Mouse (Mus musculus) embryo, embryonic 11.5 days (tissue): ENCODE data around the gene Cxcr5.

Experiments
- DNase-seq: peaks from one replicate; pipeline ENCODE4 v3.0.0-alpha.2; 2012; ENCODE audit warnings: low read depth, low spot score

The Cxcr5 gene

DNA sequence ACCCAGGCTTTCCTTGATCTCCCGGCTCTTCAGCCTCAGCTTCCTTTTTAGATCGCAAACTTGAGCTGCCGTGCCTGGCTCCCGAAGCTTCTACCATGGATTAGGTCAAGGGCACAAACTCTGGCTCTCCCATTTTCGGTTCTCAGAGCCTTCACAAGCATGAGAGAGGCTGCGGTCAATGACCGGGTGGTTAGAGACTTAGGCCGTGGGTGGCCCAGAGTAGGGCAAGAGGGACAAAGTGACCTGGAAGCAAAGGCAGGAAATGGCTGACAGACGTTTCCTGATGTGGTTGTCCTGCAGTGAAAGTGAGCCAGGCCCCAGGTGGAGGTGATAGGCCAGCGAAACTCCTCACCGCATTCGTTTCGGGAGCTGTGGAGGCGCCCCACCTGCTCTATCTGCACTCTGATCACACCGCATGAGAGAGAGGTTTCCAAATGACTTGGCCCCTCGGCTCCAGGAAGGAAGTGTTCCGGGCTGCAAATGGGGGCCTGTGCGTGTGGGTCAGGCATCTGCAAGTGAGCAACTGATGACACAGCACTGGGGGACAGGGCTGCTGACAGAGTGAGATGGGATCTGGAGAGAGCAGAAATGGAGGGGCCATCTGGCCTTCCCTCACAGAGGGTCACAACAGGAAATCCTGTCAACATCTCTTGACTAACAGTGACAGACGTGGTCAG, 23.9 kb downstream of the Cxcr5 start:
- DNase-seq, result no peak

DNA sequence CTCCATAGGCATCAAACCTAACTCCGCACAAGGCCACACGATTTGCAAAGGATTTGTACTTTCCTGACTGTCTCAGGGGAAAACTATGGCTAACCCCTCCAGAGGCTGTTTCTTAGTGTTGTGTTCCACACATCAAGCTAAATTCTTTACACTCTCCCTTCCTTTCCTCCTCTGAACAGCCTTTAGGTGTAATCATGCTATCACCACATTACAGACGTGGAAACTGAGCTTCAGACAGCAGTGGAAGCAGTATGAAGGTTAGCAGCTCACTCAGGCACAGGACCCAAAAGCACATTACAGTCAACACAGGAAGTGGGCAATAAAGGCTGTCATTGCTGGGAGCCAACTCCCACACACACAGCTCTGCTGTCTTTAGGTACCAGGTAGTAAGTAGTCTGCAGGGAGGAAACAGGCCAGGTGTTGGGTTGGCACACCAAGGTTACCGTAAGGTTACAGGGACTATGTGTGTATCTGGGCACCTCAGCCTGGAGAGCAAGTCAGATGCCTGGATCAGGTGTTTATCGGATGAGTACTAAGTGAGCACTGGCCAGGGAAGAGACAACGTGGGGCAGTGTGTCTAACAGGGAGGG, 28.6 kb downstream of the Cxcr5 start:
- DNase-seq, result no peak

DNA sequence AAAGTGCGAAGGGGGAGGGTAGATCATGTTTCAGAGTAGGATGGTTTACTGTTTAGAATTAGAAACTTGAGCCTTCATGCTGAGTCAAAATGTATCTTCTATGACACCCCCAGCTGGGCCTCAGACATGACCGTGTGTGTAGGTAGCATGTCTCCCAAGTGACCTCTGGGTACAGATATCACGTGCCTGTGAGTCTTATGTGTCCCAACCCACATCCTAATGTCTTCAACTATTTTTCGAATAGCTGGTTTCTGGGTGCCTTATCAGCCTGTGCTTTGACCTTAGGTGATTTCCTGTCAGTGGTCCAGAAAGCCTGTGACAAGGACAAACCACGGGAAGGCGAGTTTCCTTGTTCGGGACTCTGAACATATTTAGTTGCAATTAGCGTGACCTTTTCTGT, 33.3 kb downstream of the Cxcr5 start:
- DNase-seq, result no peak

DNA sequence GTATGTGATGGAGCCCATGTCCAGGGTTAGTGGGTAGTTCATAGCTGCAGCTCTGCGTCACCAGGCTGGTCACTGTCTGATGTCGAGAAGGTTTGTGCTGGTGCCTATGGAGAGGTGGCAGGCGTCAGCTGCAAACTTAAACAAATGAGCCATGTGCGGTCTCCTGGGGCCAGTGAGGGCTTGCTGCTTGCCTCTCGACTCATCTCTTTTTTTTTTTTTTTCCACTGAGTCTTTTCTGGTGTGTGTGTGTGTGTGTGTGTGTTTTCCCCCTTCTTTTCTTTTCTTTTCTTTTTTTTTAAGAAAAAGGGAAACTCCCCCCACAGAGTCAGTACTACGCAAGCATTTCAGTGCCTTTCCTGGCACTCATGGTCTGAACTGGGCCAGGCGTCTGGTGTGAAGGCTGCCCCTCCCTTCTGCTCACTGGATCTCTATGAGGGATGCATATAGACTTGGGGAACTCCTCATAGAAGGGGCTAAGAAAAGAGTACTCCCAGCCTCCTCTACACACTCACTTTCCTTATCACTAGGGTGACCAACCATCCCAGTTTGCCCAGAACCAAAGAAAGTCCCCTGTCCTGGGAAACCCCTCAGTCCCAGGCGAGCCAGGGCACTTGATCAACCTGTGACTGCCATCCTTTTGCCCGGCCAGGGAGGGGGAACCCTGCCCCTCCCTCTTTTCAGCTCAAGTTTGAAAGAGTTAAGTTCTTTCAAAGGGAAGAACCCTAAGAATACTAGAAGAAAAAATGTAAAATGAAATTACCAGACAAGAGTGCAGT, 35.2 kb downstream of the Cxcr5 start:
- no peak for DNase-seq

DNA sequence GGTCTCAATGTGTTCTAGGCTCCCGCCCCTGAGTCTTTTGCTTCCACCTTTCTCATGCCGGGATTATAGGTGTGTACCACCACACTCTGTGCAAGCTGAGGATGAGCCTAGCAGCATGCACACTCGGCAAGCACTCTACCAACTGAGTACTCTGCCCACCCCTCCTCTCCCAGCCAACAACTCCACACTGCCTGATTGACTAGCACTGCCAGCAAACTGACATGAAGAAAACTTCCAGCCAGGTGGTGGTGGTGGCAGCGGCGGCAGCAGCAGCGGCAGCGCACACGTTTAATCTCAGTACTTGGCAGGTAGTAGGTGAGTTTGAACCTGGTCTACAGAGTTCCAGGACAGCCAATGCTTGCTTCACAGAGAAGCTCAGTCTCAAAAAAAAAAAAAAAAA, 36.1 kb downstream of the Cxcr5 start:
- DNase-seq, result no peak

DNA sequence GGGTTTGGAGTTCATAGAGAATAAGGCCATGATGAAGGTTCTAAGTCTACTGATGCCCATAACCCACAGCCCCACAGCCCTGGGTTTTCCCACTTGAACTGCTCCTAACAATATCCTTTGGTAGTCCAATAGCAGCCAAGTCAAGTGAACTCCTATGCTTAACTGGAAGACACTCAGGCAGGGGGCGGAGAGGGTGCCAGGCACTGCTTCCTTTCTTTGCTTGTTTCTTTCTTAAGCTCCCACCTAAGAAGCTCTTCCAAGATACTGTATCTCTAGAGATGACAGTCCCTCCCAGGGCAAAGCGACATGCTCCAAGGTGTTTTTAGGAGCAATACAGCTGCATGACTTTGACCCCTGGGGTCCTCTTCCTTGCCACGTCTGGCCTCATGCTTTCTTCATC, 36.7 kb downstream of the Cxcr5 start:
- DNase-seq, result no peak

DNA sequence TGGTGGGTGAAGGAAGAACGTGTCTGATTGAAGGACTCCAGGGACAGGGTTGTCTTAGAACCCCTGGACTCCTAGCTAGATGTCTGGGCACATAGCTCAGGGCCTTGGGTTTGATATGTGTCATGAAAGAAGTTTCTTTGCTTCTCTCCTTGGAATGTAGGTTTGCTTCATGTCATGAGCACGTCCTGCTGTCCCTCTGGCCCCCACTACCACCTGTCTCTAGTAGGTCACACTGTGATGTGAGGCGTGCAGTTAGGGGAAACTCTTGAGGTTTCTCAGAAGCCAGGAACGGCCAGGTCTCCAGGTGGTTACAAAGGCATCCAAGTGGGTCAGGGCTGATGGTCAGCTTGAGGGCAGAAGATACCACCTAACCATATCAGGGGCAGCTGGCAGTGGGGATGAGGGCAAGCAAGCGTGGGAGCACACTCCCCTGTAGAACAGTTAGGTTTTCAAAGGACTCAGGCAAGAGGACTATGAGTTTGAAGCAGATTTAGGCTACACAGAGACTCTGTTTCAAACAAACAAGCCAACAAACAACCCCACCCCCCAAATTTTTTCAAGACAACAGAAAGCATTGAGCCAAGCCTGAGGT, 37.3 kb downstream of the Cxcr5 start:
- DNase-seq, result no peak

DNA sequence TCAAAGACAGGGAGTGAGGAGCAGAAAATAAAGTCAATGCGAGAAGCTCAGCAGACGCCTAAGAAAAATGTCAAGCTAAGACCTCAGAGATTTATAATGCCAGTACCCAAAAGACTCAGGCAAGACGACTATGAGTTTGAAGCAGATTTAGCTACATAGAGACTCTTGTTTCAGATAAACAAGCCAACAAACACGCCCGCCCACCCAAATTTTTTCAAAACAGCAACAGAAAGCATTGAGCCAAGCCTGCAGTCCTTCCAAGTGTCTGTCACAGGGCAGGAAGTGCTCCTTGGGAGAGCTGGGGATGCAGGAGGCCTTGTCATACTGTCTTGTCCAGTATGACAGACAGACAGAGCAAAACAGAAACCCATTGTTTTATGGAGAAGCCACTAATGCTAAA, 38.0 kb downstream of the Cxcr5 start:
- DNase-seq, result no peak

DNA sequence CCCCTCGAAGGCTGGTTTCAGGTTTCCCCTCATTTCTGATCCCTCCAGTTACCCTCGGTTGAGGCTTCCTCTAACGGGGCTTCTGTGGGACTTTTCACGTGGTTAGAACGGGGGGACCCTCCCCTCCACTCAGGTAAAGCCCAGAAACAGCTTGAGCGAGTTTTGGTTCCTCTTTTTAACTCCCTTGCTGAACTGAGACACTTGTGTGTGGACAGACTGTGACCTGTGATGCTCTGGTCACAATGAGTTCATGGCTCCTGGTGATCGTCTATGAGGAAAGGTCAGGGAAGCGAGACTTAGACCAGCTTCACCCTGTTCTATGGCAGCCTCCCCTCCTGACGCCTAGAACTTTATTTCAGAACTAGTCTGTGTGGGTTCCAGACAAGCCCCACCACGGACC, 39.8 kb downstream of the Cxcr5 start:
- no peak for DNase-seq

DNA sequence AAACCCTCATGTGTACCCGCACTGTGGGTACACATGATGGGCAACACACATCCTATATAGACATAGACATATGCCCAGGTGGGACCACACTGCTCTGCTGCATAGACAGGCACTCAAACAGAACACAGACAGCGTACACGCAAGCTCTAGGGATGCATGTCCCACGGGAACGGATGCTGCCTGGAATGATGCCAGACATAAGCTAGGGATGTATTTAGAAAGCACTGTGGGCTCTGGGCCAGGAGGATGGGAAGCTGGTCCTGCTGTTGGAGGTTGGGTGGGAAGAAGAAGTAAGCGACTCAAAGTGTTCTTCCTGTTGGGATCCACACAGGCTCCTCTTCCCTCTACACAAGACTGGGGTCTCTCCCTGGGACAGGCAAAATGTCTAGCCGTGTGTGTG, 43.6 kb downstream of the Cxcr5 start:
- no peak for DNase-seq

DNA sequence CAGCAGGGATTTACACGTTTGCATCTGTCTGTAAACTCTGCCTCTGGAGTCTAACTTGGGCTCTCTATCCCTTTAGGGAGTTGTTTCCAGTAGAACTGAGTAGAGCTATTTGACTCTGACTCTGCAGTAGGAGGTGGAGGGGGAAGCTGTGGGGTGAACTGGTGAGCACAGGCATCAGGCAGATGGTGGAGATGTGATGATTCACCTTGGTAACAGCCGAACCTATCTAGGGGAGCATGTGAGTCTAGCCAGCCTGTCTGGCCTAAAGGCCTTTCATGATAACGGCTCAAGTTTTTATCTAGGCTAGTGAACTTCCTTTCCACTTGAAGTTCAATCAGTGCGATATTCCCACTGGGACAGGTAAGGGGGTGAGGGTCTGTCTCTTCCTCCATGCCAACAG, 44.3 kb downstream of the Cxcr5 start:
- no peak for DNase-seq

DNA sequence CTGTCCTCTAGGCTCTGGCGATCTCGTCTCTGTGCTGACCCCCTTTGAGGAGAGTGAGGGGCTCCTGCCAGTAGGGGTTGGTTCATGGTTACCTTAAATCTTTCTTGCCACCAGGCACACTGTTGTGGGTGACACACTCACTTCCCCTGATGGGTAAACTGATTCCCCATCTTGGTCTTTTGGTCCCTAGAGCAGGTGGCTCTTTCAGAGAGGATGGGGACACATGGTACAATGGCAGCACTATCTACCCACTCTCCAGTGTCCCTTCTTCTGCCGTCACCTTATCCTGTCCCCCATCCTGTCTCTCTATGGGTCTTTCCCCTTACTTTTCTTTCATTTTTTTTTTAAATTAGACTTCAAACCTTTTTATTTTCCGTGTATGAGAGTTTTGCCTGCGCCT, 45.8 kb downstream of the Cxcr5 start:
- DNase-seq, result no peak

DNA sequence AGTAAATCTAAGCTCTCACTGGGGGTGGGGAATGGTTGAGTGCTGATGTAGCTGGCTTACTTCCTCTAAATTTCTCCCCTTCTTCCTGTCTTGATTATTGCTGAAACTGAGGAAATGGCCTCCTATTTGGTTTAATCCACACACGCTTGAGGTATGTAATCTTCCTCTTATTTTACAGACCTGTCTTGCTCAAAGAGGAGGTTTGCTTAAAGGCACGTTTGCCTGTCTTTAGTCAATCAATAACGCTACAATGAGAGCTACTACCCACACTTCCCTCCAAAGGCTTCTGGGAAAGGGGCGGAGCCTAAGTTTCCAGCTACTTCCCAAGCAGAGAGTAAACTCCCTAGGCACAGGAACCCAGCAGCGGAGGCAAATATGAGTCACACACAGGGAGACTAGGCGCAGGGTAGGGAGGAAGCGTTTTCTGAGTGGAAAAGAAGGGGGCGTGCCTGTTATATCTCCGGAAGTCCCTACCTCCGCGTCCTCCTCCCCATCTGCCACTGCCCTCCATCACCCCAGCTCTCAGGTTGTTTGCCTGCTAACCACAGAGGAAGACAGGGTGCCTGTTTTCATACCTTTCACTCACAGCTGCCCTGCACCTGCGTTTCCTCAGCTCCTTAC, 46.4 kb downstream of the Cxcr5 start:
- no peak for DNase-seq

DNA sequence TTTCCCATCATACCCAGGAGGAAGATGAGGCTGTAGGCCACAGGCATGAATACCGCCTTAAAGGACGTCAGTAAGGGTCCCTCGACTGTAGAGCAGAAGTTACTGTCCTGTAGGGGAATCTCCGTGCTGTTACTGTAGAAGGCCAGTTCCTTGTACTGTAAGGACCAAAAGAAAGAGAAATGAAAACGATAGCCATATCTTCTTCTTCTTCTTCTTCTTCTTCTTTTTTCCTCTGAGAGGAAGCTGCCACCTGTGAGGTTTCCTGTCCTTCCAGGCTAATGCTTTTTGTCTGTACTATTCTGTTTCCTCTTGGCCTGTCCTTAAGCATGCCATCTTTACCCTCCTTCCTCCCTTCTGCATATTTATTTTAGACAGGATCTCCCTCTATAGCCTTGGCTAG, 47.5 kb downstream of the Cxcr5 start:
- DNase-seq, result no peak

DNA sequence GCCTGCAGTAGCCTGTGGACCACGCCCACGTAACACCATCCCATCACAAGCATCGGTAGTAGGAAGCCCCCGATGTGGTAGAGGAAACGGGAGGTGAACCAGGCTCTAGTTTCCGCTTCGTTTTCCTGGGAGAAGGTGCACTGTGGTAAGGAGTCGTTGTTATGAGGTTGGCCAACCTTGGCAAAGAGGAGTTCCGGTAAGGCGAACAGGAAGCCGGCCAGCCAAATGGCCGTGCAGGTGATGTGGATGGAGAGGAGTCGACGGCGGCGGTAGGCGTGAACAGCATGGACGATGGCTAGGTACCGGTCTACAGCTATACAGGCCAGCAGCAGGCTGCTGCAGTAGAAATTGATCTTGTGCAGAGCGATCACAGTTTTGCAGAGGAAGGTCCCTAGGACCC, 48.1 kb downstream of the Cxcr5 start:
- DNase-seq, result no peak

DNA sequence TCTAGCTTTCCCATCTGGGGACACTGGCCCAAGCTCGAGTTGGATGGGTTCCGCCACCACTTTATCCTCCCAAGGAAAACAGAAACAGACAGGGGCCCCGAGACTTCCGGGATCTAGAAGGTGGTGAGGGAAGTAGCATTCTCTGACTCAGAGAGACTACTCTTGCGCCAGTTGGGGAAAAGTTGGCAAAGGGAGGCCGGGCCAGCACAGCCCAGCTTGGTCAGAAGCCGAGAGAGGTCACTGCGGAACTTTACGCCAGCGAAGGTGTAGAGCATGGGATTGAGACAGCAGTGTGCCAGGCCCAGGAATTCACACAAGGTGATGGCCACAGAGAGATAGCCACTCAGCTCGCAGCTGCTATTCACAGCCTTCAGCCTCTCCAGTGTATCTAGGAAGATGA, 48.6 kb downstream of the Cxcr5 start:
- no peak for DNase-seq

DNA sequence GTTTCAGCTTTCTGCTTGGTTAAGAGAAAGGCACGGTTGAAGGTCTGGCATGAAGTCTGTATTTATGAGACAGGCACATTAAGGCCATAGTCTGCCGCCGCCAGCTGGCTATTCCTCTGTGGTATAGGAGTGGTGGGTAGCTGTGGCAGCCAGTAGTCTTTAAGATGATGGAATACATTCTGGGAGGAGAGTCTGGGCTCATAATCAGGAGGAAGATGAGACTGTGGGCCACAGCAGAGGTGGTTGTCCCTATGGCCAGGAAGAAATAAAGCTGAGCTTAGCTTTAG, 49.0 kb downstream of the Cxcr5 start:
- no peak for DNase-seq

DNA sequence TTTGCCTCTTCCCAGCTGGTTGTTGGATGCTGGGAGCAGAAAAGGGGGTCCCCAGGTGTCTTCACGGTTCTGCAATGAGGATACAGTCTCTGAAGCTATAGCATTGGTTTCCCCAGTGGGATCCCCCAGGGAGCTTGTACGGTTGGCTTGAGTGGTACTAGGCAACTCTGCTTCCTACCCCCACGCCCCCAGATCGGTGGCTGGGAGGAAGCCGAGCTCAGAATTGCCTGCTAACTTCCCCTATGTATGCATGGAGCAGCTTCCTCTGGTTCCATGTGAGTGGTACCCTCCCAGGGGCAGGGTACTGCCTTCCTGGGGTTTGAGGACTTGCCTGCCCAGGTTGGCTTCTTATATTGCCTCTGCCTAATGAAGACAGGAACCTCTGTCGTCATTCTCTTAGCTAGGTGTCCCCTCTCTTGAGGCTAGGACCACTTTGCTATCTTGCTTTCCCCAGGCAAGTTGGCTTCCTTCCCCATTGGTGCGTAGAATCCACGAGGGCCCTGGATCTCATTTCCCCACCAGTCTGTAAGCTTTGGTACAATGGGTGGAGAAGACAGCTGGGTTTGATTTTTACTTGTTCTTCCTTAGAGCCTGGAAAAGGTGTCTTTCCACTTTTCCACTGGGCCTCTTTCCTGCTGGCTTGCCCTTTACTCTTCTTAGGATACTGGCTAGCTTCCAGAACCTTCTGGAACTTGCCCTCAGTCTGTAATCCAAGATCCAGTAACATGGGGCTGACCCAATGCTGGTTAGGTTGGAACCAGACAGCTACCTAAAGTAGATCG, 49.6 kb downstream of the Cxcr5 start:
- no peak for DNase-seq

DNA sequence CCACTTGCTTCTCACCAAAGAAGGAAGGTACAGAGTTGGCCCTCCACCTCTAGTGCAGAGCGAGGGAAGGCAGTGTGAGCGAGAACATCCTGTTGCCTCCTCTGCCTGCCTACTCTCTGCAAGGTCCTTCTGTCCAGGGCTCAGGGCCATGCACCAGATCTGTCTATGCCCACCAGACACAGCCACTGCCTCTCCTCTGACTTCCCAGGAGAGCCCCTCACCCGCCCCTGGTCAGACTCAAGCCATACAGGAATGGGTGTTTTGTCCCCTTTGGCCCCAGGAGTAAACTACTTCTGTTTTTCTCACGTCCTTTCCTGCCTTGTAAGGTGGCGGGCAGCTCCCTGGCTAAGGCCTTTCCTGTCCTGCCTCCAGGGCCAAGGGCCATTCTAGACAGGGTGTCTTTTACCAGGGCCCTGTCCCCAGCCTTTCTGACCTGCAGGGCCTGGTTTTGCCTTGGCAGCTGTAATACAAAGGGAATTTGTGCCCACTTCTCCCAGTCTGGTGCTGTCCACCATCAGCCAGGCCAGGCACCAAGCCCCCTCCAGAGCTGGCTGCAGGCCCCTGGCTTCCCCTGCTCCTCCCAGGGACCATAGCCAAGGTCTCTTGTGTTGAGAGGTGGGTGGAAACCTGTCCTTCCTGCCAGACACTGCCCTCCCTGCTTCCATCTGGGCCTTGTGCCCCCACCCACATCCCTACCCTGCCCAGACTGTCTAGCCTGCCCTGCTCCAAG, 50.6 kb downstream of the Cxcr5 start:
- no peak for DNase-seq

DNA sequence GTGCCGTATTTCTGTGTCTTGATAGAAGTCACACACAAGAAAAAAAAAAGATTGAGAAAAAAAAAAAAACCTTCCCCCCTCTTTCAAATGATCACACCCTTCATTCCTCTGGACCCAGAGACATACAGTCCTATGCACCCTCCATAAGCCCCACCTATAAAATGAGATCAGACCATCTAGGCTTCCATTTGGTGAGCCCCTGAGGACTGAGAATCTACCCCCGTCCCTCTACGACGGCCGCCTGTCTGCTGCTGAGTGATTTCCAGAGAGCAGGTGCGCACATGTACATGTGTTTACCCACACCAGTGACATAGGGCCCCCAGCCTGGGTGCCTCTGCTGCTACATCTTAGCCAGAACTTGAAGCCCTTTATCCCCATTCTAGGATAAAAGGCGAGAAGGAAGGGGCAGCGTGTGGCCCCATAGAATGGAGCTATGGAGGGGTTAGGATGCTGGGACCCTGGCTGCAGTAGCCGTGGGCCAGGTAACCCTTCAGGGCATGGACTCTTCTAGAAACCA, 51.3 kb downstream of the Cxcr5 start:
- DNase-seq, result no peak
